Mouse (Mus musculus) limb, embryonic 14.5 days (tissue): ENCODE measurements around the gene Pfkl. TPM values are rescaled to one million over a fixed set of nuclear protein-coding genes. Genes with fewer than 3 reads are reported as not detected.

Experiments
- ATAC-seq: fragments of 200-750 bp; cut with Nextera tagmentation; 2 replicates; pipeline ENCODE4 v1.8.0; 2017; ENCODE audit warnings: low read depth, moderate number of reproducible peaks, moderate TSS enrichment; ENCODE audit not compliant: low FRiP score
- DNase-seq: peaks from one replicate; pipeline ENCODE4 v3.0.0-alpha.2; 2015; ENCODE audit warnings: low spot score
- H3K27ac ChIP-seq: fragments of 300-500 bp; sonication (generic); replicated peaks from 2 replicates; pipeline ENCODE4 v1.5.1; 2014; ENCODE audit warnings: low read depth, mild to moderate bottlenecking, low read length, moderate library complexity, mixed read lengths
- H3K27me3 ChIP-seq: fragments of 300-500 bp; sonication (generic); 2 replicates; pipeline ENCODE4 v1.6.1; 2014; ENCODE audit warnings: low read length, mixed read lengths; ENCODE audit not compliant: control insufficient read depth, insufficient read depth
- H3K36me3 ChIP-seq: fragments of 300-500 bp; sonication (generic); 2 replicates; pipeline ENCODE4 v1.6.1; 2014; ENCODE audit warnings: mild to moderate bottlenecking, low read length, moderate library complexity, mixed read lengths; ENCODE audit not compliant: control insufficient read depth, insufficient read depth
- H3K4me1 ChIP-seq: fragments of 300-500 bp; sonication (generic); 2 replicates; pipeline ENCODE4 v1.6.1; 2014; ENCODE audit warnings: antibody characterized with exemption, low read length, mixed read lengths; ENCODE audit not compliant: control insufficient read depth, insufficient read depth
- H3K4me2 ChIP-seq: fragments of 300-500 bp; sonication (generic); replicated peaks from 2 replicates; pipeline ENCODE4 v1.6.1; 2014; ENCODE audit warnings: low read depth, mild to moderate bottlenecking, low read length, moderate library complexity; ENCODE audit not compliant: severe bottlenecking
- H3K4me3 ChIP-seq: fragments of 300-500 bp; sonication (generic); replicated peaks from 2 replicates; pipeline ENCODE4 v1.5.1; 2014; ENCODE audit warnings: low read length
- H3K9ac ChIP-seq: fragments of 300-500 bp; sonication (generic); 2 replicates; pipeline ENCODE4 v1.6.1; 2014; ENCODE audit warnings: mild to moderate bottlenecking, low read depth, low read length, moderate library complexity; ENCODE audit not compliant: severe bottlenecking
- H3K9me3 ChIP-seq: fragments of 300-500 bp; sonication (generic); 2 replicates; pipeline ENCODE4 v1.6.1; 2016; ENCODE audit warnings: low read length; ENCODE audit not compliant: control insufficient read depth
- POLR2A ChIP-seq: fragments of 200-500 bp; IDR thresholded peaks from 2 replicates; pipeline ENCODE4 v1.8.0; 2012; ENCODE audit warnings: inconsistent platforms, mild to moderate bottlenecking, moderate library complexity, borderline replicate concordance; ENCODE audit not compliant: insufficient read depth, insufficient read length; ENCODE audit errors: extremely low read depth
- WGBS: fragments of 180-500 bp; shearing (Covaris S2); extraction: QIAGEN DNeasy Blood & Tissue Kit; methylation state at CpG from one replicate; pipeline ENCODE4 v1.1.7; 2014; 5-methylcytosine and 5-hydroxymethylcytosine counted together
- polyA plus RNA-seq, 2 experiments: library from polyadenylated mRNA; depleted of rRNA in 1 of 2; stranded (reverse) in 1 of 2; unstranded in 1 of 2; fragments of >200 nt; fragmentation: Nextera tagmentation in 1 of 2; extraction: Ambion mirVana in 1 of 2; gene quantifications; 2 replicates each; pipeline versions ENCODE4 v1.2.1 to v1.2.3; 2012 to 2014

Gene Pfkl
- polyA plus RNA-seq, 2 experiments = 112 to 129 TPM

GRCm38 (mm10) chr10:77974323-77974722 lies 35.6 kb downstream of the Pfkl start:
- ATAC-seq (no peak), DNase-seq (no peak)
- Histone ChIP-seq H3K36me3 (no peaks in the 10 kb centered on the region), H3K4me1 (peaks cover 5% of the 10 kb centered on the region), H3K4me2 (no peak overlapping the region), H3K4me3 (no peak overlapping the region), H3K27me3 (0 out of 2 replicates have a peak, but pooled peaks cover 6% of the 10 kb centered on the region), H3K9ac (no peak overlapping the region), H3K27ac (no peak overlapping the region), H3K9me3 (no peaks in the 10 kb centered on the region)
- TF ChIP-seq POLR2A = no peak
- WGBS = 65% methylated on average over 5 of the region's 5 CpGs

GRCm38 (mm10) chr10:77971709-77972553 lies 38.0 kb downstream of the Pfkl start:
- Histone ChIP-seq H3K36me3 (no peaks in the 10 kb centered on the region), H3K9me3 (no peaks in the 10 kb centered on the region), H3K9ac (no peak overlapping the region), H3K4me3 (no peak overlapping the region), H3K27ac (no peak overlapping the region), H3K4me2 (no peak overlapping the region), H3K27me3 (peaks cover 12% of the 10 kb centered on the region; the same call in 1 of the 2 replicates), H3K4me1 (peaks cover 4% of the 10 kb centered on the region; the same call in 1 of the 2 replicates)
- DNase-seq = peak; percentile 25
- no peak for ATAC-seq
- WGBS = 61% methylated on average over 17 of the region's 17 CpGs
- TF ChIP-seq POLR2A = no peak

- no peak overlapping the region for H3K27ac ChIP-seq
- TF ChIP-seq POLR2A = no peak
- no peak overlapping the region for H3K4me2 ChIP-seq
- no peaks in the 10 kb centered on the region for H3K9me3 ChIP-seq
- DNase-seq (no peak), ATAC-seq (no peak)
- H3K4me3 ChIP-seq = no peak overlapping the region
- H3K36me3 ChIP-seq = no peaks in the 10 kb centered on the region
- H3K4me1 ChIP-seq = peaks cover 4% of the 10 kb centered on the region; the same call in 1 of the 2 replicates
- H3K9ac ChIP-seq = no peak overlapping the region
- WGBS = 57% methylated on average over 9 of the region's 10 CpGs
- H3K27me3 ChIP-seq = peaks cover 12% of the 10 kb centered on the region; the same call in 1 of the 2 replicates
Observed at GRCm38 (mm10) chr10:77971191-77971590, 38.7 kb downstream of the Pfkl start.

- H3K9ac ChIP-seq = peak within 1 kb of the TSS; percentile 31; the same call in 1 of the 2 replicates
- ATAC-seq (no peak), DNase-seq (no peak)
- no peak within 1 kb of the TSS for H3K27ac ChIP-seq
- peak within 1 kb of the TSS; percentile 31 for H3K4me3 ChIP-seq
- TF ChIP-seq POLR2A = no peak
- no peaks in the 10 kb centered on the region for H3K9me3 ChIP-seq
- peaks cover 12% of the 10 kb centered on the region; the same call in 1 of the 2 replicates for H3K27me3 ChIP-seq
- WGBS = 91% methylated on average over 6 of the region's 6 CpGs
- H3K4me1 ChIP-seq = peaks cover 4% of the 10 kb centered on the region; the same call in 1 of the 2 replicates
- H3K4me2 ChIP-seq = peak within 1 kb of the TSS; percentile 57
- H3K36me3 ChIP-seq = no peaks in the 10 kb centered on the region
Observed at GRCm38 (mm10) chr10:77970481-77970880, 39.4 kb downstream of the Pfkl start, which contains the start of gene Trpm2. TSS of gene Trpm2 (minus strand) at chr10:77970563.

- Histone ChIP-seq H3K9ac (peak overlapping the region; percentile 31; the same call in 1 of the 2 replicates), H3K27ac (no peak overlapping the region), H3K4me1 (peaks cover 4% of the 10 kb centered on the region; the same call in 1 of the 2 replicates), H3K27me3 (peaks cover 12% of the 10 kb centered on the region; the same call in 1 of the 2 replicates), H3K4me3 (peak overlapping the region; percentile 31), H3K36me3 (no peaks in the 10 kb centered on the region), H3K9me3 (no peaks in the 10 kb centered on the region), H3K4me2 (peak overlapping the region; percentile 57)
- 13% methylated on average over 8 of the region's 8 CpGs for WGBS
- no peak for TF ChIP-seq POLR2A
- DNase-seq (no peak), ATAC-seq (no peak)
Observed at GRCm38 (mm10) chr10:77969973-77970325, 39.9 kb downstream of the Pfkl start.
